Mouse (Mus musculus) C2C12 (cell line): ENCODE data around the gene Gm28048. TPM values are rescaled to one million over a fixed set of nuclear protein-coding genes. Genes with fewer than 3 reads are reported as not detected.

ENCODE experiments used
- H3K27me3 ChIP-seq: one replicate; pipeline ENCODE4 v1.6.1; 2011; ENCODE audit not compliant: control insufficient read depth, insufficient read depth, insufficient read length
- H3K36me3 ChIP-seq: one replicate; pipeline ENCODE4 v1.6.1; 2011; ENCODE audit not compliant: control insufficient read depth, insufficient read depth
- H3K4me3 ChIP-seq: one replicate; pipeline ENCODE4 v1.5.1; 2011; ENCODE audit warnings: mild to moderate bottlenecking, control low read depth; ENCODE audit not compliant: poor library complexity, insufficient read depth, severe bottlenecking
- H3K79me2 ChIP-seq: one replicate; pipeline ENCODE4 v1.6.1; 2011; ENCODE audit not compliant: control insufficient read depth, insufficient read depth
- H3K79me3 ChIP-seq: one replicate; pipeline ENCODE4 v1.6.1; 2011; ENCODE audit warnings: low read depth, control low read depth
- H3ac ChIP-seq: one replicate; pipeline ENCODE3; 2011; ENCODE audit warnings: low read depth; ENCODE audit not compliant: control insufficient read depth, insufficient read length
- CEBPB ChIP-seq: IDR thresholded peaks from one replicate; pipeline ENCODE4 v1.6.1; 2011; ENCODE audit warnings: low read depth, mild to moderate bottlenecking, control low read depth, moderate library complexity
- CTCF ChIP-seq: IDR thresholded peaks from one replicate; pipeline ENCODE4 v1.5.1; 2011; ENCODE audit not compliant: control insufficient read depth, insufficient read depth, insufficient read length
- FOSL1 ChIP-seq: IDR thresholded peaks from one replicate; pipeline ENCODE4 v1.8.0; 2011; ENCODE audit warnings: mild to moderate bottlenecking, low read length; ENCODE audit not compliant: poor library complexity, insufficient read depth, severe bottlenecking
- MAX ChIP-seq: IDR thresholded peaks from one replicate; pipeline ENCODE4 v1.6.1; 2011; ENCODE audit warnings: mild to moderate bottlenecking, control low read depth
- MYOD1 ChIP-seq: IDR thresholded peaks from one replicate; pipeline ENCODE4 v1.6.1; 2011; ENCODE audit warnings: low read depth; ENCODE audit not compliant: control insufficient read depth, insufficient read length
- MYOG ChIP-seq: IDR thresholded peaks from one replicate; pipeline ENCODE4 v1.6.1; 2011; ENCODE audit not compliant: control insufficient read depth, insufficient read length; ENCODE audit errors: extremely low read depth
- USF1 ChIP-seq: IDR thresholded peaks from one replicate; pipeline ENCODE4 v1.6.1; 2011; ENCODE audit warnings: low read depth, mild to moderate bottlenecking, control low read depth, moderate library complexity
- polyA plus RNA-seq: library from polyadenylated mRNA; unstranded; fragments of >200 nt; fragmentation: generic; extraction: Trizol; gene quantifications from one replicate; pipeline ENCODE4 v1.2.1, GENCODE M21; 2012; ENCODE audit warnings: missing spikeins

Gm28048 gene
- polyA plus RNA-seq, 1 experiment: 1.4 TPM

- no peak overlapping the region for H3K4me3 ChIP-seq
- no peaks in the 10 kb centered on the region for H3K27me3 ChIP-seq
- no peak overlapping the region for H3ac ChIP-seq
- no peaks in the 10 kb centered on the region for H3K79me3 ChIP-seq
- H3K79me2 ChIP-seq: peaks cover 20% of the 10 kb centered on the region
- TF ChIP-seq CEBPB (no peak), MAX (no peak), CTCF (no peak), MYOG (no peak), MYOD1 (no peak), FOSL1 (no peak), USF1 (no peak)
- peaks cover 8% of the 10 kb centered on the region for H3K36me3 ChIP-seq
These were observed 25.5 kb downstream of the Gm28048 start for GRCm38 (mm10) chr11:22956346-22956745.

- peaks cover 8% of the 10 kb centered on the region for H3K36me3 ChIP-seq
- no peaks in the 10 kb centered on the region for H3K27me3 ChIP-seq
- H3K79me3 ChIP-seq: peaks cover 2% of the 10 kb centered on the region
- H3K79me2 ChIP-seq: peaks cover 10% of the 10 kb centered on the region
- no peak overlapping the region for H3K4me3 ChIP-seq
- TF ChIP-seq CTCF (no peak), MYOG (no peak), USF1 (no peak), CEBPB (no peak), FOSL1 (no peak), MYOD1 (no peak), MAX (no peak)
- H3ac ChIP-seq: no peak overlapping the region
These were observed 29.2 kb downstream of the Gm28048 start for GRCm38 (mm10) chr11:22952668-22953067.

GRCm38 (mm10) chr11:22950131-22950530 is 31.8 kb downstream of the Gm28048 start:
- Histone ChIP-seq H3K36me3 (peaks cover 4% of the 10 kb centered on the region), H3K79me2 (peaks cover 10% of the 10 kb centered on the region), H3K79me3 (peaks cover 2% of the 10 kb centered on the region), H3K27me3 (no peaks in the 10 kb centered on the region), H3K4me3 (no peak overlapping the region), H3ac (no peak overlapping the region)
- TF ChIP-seq CEBPB (no peak), CTCF (no peak), MAX (no peak), FOSL1 (no peak), MYOD1 (no peak), USF1 (no peak), MYOG (no peak)

DNA sequence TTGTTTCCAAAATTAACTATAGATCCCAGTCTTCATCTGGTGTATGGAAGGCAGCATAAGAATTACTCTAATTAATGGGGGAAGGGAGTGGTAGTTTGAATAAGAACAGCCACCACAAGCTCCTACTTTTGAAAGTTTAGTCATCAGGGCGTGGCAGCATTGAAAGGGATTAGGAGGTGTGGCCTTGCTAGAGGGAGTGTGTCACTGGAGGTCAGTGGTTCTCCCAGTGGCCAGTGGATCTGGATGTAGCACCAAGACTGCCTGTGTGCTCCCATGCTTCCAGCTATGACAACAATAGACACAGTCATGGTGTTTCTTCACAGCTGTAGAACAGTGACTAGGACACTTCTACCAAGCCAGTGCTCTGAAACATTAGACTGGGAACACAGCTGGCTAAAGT is 32.8 kb downstream of the Gm28048 start:
- peaks cover 3% of the 10 kb centered on the region for H3K79me3 ChIP-seq
- H3K36me3 ChIP-seq: no peaks in the 10 kb centered on the region
- no peak overlapping the region for H3ac ChIP-seq
- H3K79me2 ChIP-seq: peaks cover 10% of the 10 kb centered on the region
- H3K27me3 ChIP-seq: no peaks in the 10 kb centered on the region
- TF ChIP-seq CTCF (no peak), CEBPB (no peak), MYOG (no peak), MAX (no peak), USF1 (no peak), FOSL1 (no peak), MYOD1 (no peak)
- no peak overlapping the region for H3K4me3 ChIP-seq

DNA sequence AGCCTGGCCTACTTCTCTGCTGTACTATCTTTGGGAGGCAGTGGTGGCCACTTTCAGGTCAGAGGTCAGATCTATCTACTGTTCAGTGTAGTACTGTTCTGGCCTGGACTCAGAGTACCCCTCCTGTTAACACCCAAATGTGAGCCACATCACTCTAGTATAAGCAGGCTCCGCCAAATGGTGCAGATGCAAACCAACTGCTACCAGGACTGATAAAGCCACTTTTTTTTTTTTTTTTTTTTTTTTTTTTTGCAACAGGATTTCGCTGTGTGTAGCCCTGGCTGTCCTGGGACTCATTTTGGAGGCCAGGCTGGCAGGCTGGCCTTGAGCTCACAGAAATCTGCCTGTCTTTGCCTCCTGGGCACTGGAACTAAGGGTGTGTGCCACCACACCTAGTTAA is 42.9 kb downstream of the Gm28048 start:
- TF ChIP-seq CEBPB (no peak), MYOD1 (no peak), FOSL1 (no peak), MAX (no peak), CTCF (no peak), MYOG (no peak), USF1 (no peak)
- H3ac ChIP-seq: no peak overlapping the region

GRCm38 (mm10) chr11:22937716-22938316 is 44.1 kb downstream of the Gm28048 start:
- Histone ChIP-seq H3K79me2 (no peaks in the 10 kb centered on the region), H3K79me3 (no peaks in the 10 kb centered on the region), H3K36me3 (peaks cover 6% of the 10 kb centered on the region), H3K27me3 (no peaks in the 10 kb centered on the region), H3ac (no peak overlapping the region), H3K4me3 (no peak overlapping the region)
- TF ChIP-seq MAX (no peak), CTCF (no peak), USF1 (no peak), FOSL1 (no peak), MYOG (no peak), MYOD1 (no peak), CEBPB (no peak)

More for the DNA sequence above, 42.9 kb downstream of the Gm28048 start:
- H3K36me3 ChIP-seq: peaks cover 6% of the 10 kb centered on the region
- H3K79me3 ChIP-seq: no peaks in the 10 kb centered on the region
- no peaks in the 10 kb centered on the region for H3K79me2 ChIP-seq
- no peak overlapping the region for H3K4me3 ChIP-seq
- no peaks in the 10 kb centered on the region for H3K27me3 ChIP-seq
